Mouse (Mus musculus) thymus, postnatal 0 days (tissue): ENCODE results near the gene Slc3a2. TPM values are rescaled to one million over a fixed set of nuclear protein-coding genes. Genes with fewer than 3 reads are reported as not detected.
"Not testable (repeated sequence)": the region's sequence is repeated elsewhere in the genome, so short reads cannot be mapped to it uniquely, and the experiment has no call there.

ENCODE experiments used
- DNase-seq: peaks from one replicate; pipeline ENCODE4 v3.0.0-alpha.2; 2015; ENCODE audit warnings: low spot score
- polyA plus RNA-seq: library from polyadenylated mRNA; unstranded; fragments of >200 nt; fragmentation: Nextera tagmentation; extraction: Ambion mirVana; gene quantifications from 2 replicates; pipeline ENCODE4 v1.2.1, GENCODE M21; 2015

Gene Slc3a2
- 122 and 131 TPM in 2 replicates for polyA plus RNA-seq

GRCm38 (mm10) chr19:8722907-8723573 is at the start of gene Slc3a2:
Gene Slc3a2, minus strand, starts transcription at chr19:8723369.
- DNase-seq: peak; percentile 99

- peak; percentile 85 for DNase-seq
Observed at GRCm38 (mm10) chr19:8770567-8771270, 47.5 kb upstream of the Slc3a2 start, which contains the start of gene Tmem223. Gene Tmem223, plus strand, starts transcription at chr19:8770996.

DNA sequence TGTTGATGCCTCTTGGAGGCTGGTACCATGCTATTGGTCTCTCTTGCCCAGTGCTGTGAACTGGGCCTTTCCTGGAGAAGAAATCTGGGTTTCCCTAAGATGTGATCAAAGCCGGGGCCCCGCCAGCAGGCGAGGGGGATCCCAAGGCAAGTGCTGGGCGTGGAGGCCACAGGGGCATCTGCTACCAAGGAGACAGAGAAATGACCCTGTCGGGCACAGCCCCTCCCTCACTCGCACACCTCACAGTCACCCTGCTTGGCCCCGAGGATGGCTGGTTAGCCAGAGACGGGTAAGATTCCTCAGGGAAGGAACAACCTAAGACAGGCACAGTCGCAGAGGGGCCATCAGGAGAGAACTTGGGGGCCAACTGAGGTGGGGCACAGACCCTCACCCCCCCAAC is 42.4 kb upstream of the Slc3a2 start:
- no peak for DNase-seq

DNA sequence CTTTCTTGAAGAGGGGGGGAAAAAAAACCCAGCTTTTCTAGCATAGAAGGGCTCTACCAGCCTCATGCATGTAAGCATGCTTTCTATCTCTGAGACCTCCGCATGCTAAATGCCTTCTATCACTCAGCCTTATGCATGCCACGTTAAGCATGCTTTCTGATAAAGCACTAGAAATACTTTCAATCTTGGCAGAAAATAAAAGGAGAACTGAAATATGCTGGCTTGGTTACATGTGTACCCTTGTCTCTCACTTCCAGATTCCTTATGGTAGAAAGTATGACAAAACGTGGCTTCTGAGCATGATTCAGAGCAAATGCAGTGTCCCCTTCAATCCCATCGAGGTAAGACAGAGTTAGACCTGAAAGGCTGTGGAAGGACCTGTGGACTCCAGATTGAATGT is 40.1 kb upstream of the Slc3a2 start:
- no peak for DNase-seq

DNA sequence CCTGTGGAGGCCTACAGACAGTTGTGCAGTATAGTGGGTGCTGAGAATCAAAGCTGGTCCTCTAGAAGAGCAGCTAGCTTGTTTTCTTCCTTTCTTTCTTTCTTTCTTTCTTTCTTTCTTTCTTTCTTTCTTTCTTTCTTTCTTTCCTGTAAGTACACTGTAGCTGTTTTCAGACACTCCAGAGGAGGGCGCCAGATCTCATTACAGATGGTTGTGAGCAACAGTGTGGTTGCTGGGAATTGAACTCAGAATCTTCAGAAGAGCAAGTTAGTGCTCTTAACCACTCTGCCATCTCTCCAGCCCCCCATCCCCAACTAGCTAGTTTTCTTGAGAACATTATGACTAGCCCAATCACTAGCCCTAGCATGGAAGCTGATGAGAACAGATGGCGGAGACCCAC is 37.6 kb upstream of the Slc3a2 start:
- no peak for DNase-seq

- no peak for DNase-seq
Observed at GRCm38 (mm10) chr19:8758899-8759298, 35.7 kb upstream of the Slc3a2 start.

- DNase-seq: peak; percentile 65
Observed at GRCm38 (mm10) chr19:8757471-8757998, 34.4 kb upstream of the Slc3a2 start.

GRCm38 (mm10) chr19:8756635-8757387 is 33.6 kb upstream of the Slc3a2 start, which contains the start of gene Nxf1:
Gene Nxf1, plus strand, starts transcription at chr19:8757073.
- DNase-seq: peak; percentile 95

DNA sequence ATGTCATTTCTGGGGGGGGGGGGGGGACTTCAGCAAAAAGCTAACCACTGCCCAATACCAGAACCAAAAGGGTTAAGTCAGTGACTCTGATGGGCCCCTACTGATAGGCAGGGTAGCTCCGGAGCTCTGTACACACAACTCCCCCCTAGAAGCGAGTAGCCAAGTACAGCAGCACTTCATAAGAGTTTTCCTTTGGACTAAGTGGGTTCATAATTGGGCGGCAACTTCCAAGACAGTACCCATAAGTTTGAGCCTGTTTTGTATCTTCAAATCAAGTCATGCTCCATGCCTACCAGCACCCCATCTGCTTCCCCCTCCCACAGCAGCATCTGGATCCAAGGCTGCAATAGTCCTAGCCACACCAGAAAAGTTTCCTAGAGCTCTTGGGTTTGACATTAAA is 32.5 kb upstream of the Slc3a2 start:
- DNase-seq: no peak

DNA sequence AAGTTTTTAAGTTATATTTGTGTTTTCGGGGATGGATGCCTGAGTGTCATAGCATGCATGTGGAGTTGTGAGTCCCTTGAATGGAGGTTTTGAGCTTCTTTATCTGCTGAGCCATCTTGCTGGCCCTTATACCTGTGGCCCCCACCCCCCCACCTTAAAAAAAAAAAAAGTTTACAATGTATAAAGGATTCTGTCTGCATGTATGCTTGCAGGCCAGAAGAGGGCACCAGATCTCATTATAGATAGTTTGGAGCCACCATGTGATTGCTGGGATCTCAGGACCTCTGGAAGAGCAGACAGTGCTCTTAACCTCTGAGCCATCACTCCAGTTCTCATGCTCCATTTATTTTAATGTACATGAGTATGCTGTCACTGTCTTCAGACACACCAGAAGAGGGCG is 24.2 kb upstream of the Slc3a2 start:
- DNase-seq: no peak

GRCm38 (mm10) chr19:8745382-8745781 is 22.2 kb upstream of the Slc3a2 start:
- DNase-seq: no peak

GRCm38 (mm10) chr19:8742176-8742575 is 19.0 kb upstream of the Slc3a2 start:
- DNase-seq: no peak

DNA sequence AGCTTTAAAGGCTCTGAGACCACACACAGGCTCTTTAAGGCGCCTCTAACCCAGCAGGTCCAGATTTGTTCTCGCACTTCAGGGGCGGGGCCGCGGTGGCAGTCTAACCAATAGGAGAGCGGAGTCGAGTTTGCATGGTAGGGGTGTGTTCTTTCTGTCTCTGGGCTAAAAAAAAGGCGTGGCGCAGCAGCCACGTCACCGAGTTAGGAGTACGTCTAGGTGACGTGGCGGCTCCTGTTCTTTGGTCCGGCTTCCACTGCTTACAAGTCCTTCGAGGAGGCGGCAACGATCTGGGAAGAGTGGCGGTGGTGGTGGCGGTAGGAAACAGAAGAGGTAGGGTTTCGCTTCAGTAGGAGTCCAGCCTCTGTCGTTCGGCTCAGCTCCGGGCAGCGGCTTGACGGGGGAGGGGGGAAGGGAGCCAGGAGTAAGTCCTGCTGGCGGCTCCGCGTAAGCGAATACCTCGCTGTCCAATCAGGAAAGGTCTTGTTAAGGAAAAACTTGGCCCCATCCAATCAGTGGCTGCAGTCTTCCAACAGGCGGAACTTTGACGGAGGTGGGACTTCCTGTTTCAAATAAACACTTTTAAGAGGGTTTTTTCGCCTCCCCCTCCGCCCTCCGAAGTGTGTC is 18.2 kb upstream of the Slc3a2 start, which contains the start of gene Stx5a:
TSS of gene Stx5a (plus strand) at position 171 of the 627 bp plus-strand sequence.
- peak; percentile 98 for DNase-seq

DNA sequence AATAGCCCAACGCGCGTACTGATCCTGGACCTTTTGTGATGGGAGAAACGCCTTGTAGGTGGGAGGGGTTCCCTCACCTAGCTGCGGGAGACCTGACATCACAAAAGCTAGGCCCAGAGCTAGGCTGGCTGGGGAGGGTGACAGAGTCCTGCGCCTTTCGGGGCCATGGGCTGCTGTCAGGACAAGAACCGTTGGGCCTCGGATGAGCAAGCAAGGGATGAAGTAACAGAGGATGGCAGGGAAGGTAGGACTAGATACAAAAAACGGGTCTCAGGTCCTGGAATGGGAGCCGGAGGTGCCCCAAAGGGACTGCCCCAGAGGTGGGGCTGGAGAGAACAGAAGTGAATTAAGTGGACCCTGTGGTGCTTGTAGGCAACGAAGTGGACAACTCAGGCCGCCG is 17.4 kb upstream of the Slc3a2 start, which contains the start of gene 1700092M07Rik:
TSS of gene 1700092M07Rik (plus strand) at position 116 of the 400 bp plus-strand sequence.
- no peak for DNase-seq

GRCm38 (mm10) chr19:8739646-8740045 is 16.5 kb upstream of the Slc3a2 start:
- DNase-seq: no peak

DNA sequence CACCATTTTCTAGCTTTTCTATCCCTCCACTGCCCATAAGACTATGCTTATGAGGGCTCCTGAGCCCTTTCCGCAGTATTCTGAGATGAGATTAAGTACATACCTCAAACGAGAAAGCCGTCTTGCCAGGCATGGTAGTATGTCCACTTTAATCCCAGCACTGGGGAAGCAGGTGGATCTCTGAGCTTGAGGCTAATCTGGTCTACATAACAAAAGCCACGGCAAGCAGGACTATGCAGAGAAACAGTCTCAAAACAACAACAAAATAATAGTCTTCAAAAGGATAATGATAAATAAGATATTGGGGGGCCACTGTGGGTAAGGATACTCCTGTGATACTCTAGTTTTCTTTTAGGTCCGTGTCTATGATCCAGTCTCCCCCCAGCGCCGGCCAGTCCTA is 15.7 kb upstream of the Slc3a2 start:
- no peak for DNase-seq

DNA sequence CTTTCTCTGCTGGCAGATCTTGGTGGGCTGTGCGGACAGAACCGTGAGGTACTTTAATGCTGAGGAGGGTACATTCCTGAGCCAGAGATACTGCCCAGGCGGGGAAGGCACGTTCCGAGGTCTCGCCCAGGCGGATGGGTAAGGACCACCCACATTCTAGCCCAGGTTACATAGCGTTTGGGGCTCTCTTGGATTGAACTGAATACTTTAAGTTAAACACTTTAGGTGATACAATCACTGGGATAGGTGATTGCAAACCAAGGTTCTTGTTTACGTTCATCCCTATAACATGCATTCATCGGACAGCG is 12.9 kb upstream of the Slc3a2 start:
- DNase-seq: no peak

DNA sequence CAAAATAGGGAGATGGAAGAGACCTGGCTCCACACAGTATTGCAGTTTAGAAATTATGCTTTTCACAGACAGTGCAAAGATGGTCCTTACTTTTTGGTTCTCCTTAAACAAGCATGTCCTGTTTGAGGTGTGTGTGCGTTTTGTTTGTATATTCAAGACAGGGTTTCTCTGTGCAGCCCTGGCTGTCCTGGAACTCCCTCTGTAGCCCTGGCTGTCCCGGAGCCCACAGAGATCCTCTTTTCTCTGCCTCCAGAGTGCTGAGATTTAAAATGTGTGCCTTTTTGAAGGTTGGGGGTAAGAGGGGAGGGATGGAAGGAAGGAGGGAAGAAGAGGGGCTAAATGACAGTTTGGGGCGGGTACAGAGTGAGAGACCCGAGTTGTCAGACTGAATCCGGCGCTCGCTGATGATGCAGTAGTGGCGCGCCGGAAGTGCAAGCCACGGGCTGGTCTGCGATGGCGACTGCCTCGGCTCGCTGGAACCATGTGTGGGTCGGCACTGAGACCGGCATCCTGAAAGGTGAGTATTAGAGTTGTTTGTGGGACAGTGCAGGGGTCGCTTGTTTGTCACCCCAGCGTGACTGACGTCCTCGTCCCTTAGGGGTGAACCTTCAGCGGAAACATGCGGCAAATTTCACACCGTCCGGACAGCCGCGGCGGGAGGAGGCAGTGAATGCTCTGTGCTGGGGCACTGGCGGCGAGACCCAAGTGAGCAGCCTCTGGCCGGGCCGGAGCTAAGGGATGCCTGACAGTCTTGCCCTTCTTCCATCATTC is 12.4 kb upstream of the Slc3a2 start, which contains the start of gene Wdr74:
TSS of gene Wdr74 (plus strand) at position 439 of the 771 bp plus-strand sequence.
- peak; percentile 92 for DNase-seq

GRCm38 (mm10) chr19:8734334-8734733 is 11.2 kb upstream of the Slc3a2 start:
- no peak for DNase-seq

- not testable (repeated sequence) for DNase-seq
Observed at GRCm38 (mm10) chr19:8728335-8729099, 5.3 kb upstream of the Slc3a2 start.
